Mouse (Mus musculus) neural tube, embryonic 12.5 days (tissue): ENCODE results near the gene Itga9. TPM values are rescaled to one million over a fixed set of nuclear protein-coding genes. Genes with fewer than 3 reads are reported as not detected.
"Not testable (repeated sequence)": the region's sequence is repeated elsewhere in the genome, so short reads cannot be mapped to it uniquely, and the experiment has no call there.

Experiments used
- ATAC-seq: fragments of 200-750 bp; cut with Nextera tagmentation; 2 replicates; pipeline ENCODE4 v1.8.0; 2017; ENCODE audit warnings: low read depth, mild to moderate bottlenecking, moderate TSS enrichment, moderate library complexity; ENCODE audit not compliant: low FRiP score
- H3K27ac ChIP-seq: fragments of 300-500 bp; sonication (generic); 2 replicates; pipeline ENCODE4 v1.5.1; 2016
- H3K27me3 ChIP-seq: fragments of 300-500 bp; sonication (generic); replicated peaks from 2 replicates; pipeline ENCODE4 v1.6.1; 2016; ENCODE audit warnings: mild to moderate bottlenecking
- H3K36me3 ChIP-seq: fragments of 300-500 bp; sonication (generic); 2 replicates; pipeline ENCODE4 v1.6.1; 2016; ENCODE audit warnings: mild to moderate bottlenecking
- H3K4me1 ChIP-seq: fragments of 300-500 bp; sonication (generic); 2 replicates; pipeline ENCODE4 v1.6.1; 2016
- H3K4me2 ChIP-seq: fragments of 300-500 bp; sonication (generic); replicated peaks from 2 replicates; pipeline ENCODE4 v1.6.1; 2016; ENCODE audit warnings: mild to moderate bottlenecking
- H3K4me3 ChIP-seq: fragments of 300-500 bp; sonication (generic); 2 replicates; pipeline ENCODE4 v1.5.1; 2016
- H3K9ac ChIP-seq: fragments of 300-500 bp; sonication (generic); 2 replicates; pipeline ENCODE4 v1.6.1; 2016; ENCODE audit warnings: mild to moderate bottlenecking
- H3K9me3 ChIP-seq: fragments of 300-500 bp; sonication (generic); 2 replicates; pipeline ENCODE4 v1.6.1; 2016; ENCODE audit warnings: mild to moderate bottlenecking
- WGBS: fragments of 180-500 bp; shearing (Covaris S2); methylation state at CpG from one replicate; pipeline ENCODE4 v1.1.7; 2016; 5-methylcytosine and 5-hydroxymethylcytosine counted together
- polyA plus RNA-seq: library from polyadenylated mRNA; unstranded; fragments of >200 nt; fragmentation: Nextera tagmentation; extraction: Ambion mirVana; gene quantifications from 2 replicates; pipeline ENCODE4 v1.2.1, GENCODE M21; 2016

Itga9 gene
- polyA plus RNA-seq, 1 experiment from 2014 or later = 9.4 TPM

- ATAC-seq = no peak
- WGBS = 86% methylated on average over 6 of the region's 6 CpGs
Observed at GRCm38 (mm10) chr9:118585998-118586397, 20.5 kb upstream of the Itga9 start.

GRCm38 (mm10) chr9:118587115-118587514 is 19.4 kb upstream of the Itga9 start:
- 70% methylated on average over 4 of the region's 4 CpGs for WGBS
- Histone ChIP-seq H3K9ac (no peak overlapping the region), H3K27ac (no peak overlapping the region), H3K9me3 (no peaks in the 10 kb centered on the region), H3K4me2 (no peak overlapping the region), H3K4me3 (no peak overlapping the region), H3K4me1 (peaks cover 12% of the 10 kb centered on the region; the same call in 1 of the 2 replicates), H3K36me3 (peaks cover 16% of the 10 kb centered on the region; the same call in 1 of the 2 replicates), H3K27me3 (no peaks in the 10 kb centered on the region)
- ATAC-seq = no peak

More at GRCm38 (mm10) chr9:118585998-118586397, 20.5 kb upstream of the Itga9 start:
- Histone ChIP-seq H3K4me1 (peaks cover 12% of the 10 kb centered on the region; the same call in 1 of the 2 replicates), H3K9ac (no peak overlapping the region), H3K4me3 (no peak overlapping the region), H3K9me3 (no peaks in the 10 kb centered on the region), H3K4me2 (no peak overlapping the region), H3K27me3 (no peaks in the 10 kb centered on the region), H3K36me3 (peaks cover 16% of the 10 kb centered on the region; the same call in 1 of the 2 replicates), H3K27ac (no peak overlapping the region)

GRCm38 (mm10) chr9:118589249-118589648 is 17.2 kb upstream of the Itga9 start:
- H3K4me1 ChIP-seq = peaks cover 12% of the 10 kb centered on the region; the same call in 1 of the 2 replicates
- ATAC-seq = no peak
- H3K36me3 ChIP-seq = no peaks in the 10 kb centered on the region
- no peaks in the 10 kb centered on the region for H3K9me3 ChIP-seq
- H3K9ac ChIP-seq = no peak overlapping the region
- no peak overlapping the region for H3K4me2 ChIP-seq
- no peak overlapping the region for H3K27ac ChIP-seq
- WGBS = 47% methylated on average over 3 of the region's 3 CpGs
- no peaks in the 10 kb centered on the region for H3K27me3 ChIP-seq
- no peak overlapping the region for H3K4me3 ChIP-seq

GRCm38 (mm10) chr9:118590230-118590629 is 16.3 kb upstream of the Itga9 start:
- H3K27me3 ChIP-seq = no peaks in the 10 kb centered on the region
- H3K4me1 ChIP-seq = peaks cover 12% of the 10 kb centered on the region; the same call in 1 of the 2 replicates
- no peak overlapping the region for H3K4me2 ChIP-seq
- no peaks in the 10 kb centered on the region for H3K36me3 ChIP-seq
- H3K4me3 ChIP-seq = no peak overlapping the region
- ATAC-seq = no peak
- no peak overlapping the region for H3K27ac ChIP-seq
- no peak overlapping the region for H3K9ac ChIP-seq
- no peaks in the 10 kb centered on the region for H3K9me3 ChIP-seq
- WGBS = 40% methylated on average over 7 of the region's 7 CpGs

GRCm38 (mm10) chr9:118591633-118592032 is 14.9 kb upstream of the Itga9 start:
- 77% methylated on average over 6 of the region's 6 CpGs for WGBS
- Histone ChIP-seq H3K4me2 (no peak overlapping the region), H3K4me3 (no peak overlapping the region), H3K9me3 (no peaks in the 10 kb centered on the region), H3K36me3 (no peaks in the 10 kb centered on the region), H3K4me1 (peaks cover 12% of the 10 kb centered on the region; the same call in 1 of the 2 replicates), H3K27ac (no peak overlapping the region), H3K27me3 (no peaks in the 10 kb centered on the region), H3K9ac (no peak overlapping the region)
- ATAC-seq = no peak

- Histone ChIP-seq H3K36me3 (no peaks in the 10 kb centered on the region), H3K27ac (no peak overlapping the region)
- peak; percentile 58; the same call in 1 of the 2 replicates for ATAC-seq
Observed at GRCm38 (mm10) chr9:118592585-118593249, 13.8 kb upstream of the Itga9 start.

GRCm38 (mm10) chr9:118593443-118593842 is 13.0 kb upstream of the Itga9 start:
- Histone ChIP-seq H3K4me1 (peaks cover 12% of the 10 kb centered on the region; the same call in 1 of the 2 replicates), H3K9me3 (no peaks in the 10 kb centered on the region), H3K27ac (no peak overlapping the region), H3K27me3 (no peaks in the 10 kb centered on the region), H3K4me2 (no peak overlapping the region), H3K9ac (no peak overlapping the region), H3K4me3 (no peak overlapping the region), H3K36me3 (no peaks in the 10 kb centered on the region)
- 87% methylated on average over 8 of the region's 8 CpGs for WGBS
- ATAC-seq = no peak

More at GRCm38 (mm10) chr9:118592585-118593249, 13.8 kb upstream of the Itga9 start:
- Histone ChIP-seq H3K9me3 (no peaks in the 10 kb centered on the region), H3K9ac (no peak overlapping the region), H3K4me1 (peaks cover 12% of the 10 kb centered on the region; the same call in 1 of the 2 replicates), H3K27me3 (no peaks in the 10 kb centered on the region), H3K4me3 (no peak overlapping the region), H3K4me2 (no peak overlapping the region)
- 46% methylated on average over 13 of the region's 13 CpGs for WGBS

- Histone ChIP-seq H3K4me1 (no peaks in the 10 kb centered on the region), H3K4me2 (no peak overlapping the region), H3K9me3 (no peaks in the 10 kb centered on the region), H3K27me3 (no peaks in the 10 kb centered on the region), H3K4me3 (no peak overlapping the region), H3K27ac (no peak overlapping the region), H3K9ac (no peak overlapping the region), H3K36me3 (no peaks in the 10 kb centered on the region)
- 89% methylated on average over 7 of the region's 7 CpGs for WGBS
- ATAC-seq = no peak
Observed at GRCm38 (mm10) chr9:118596767-118597166, 9.7 kb upstream of the Itga9 start.

- H3K9me3 ChIP-seq, H3K4me3 ChIP-seq, H3K27ac ChIP-seq, H3K4me2 ChIP-seq, H3K27me3 ChIP-seq, ATAC-seq, H3K4me1 ChIP-seq, H3K36me3 ChIP-seq, H3K9ac ChIP-seq: not testable (repeated sequence)
- 89% methylated on average over 2 of the region's 3 CpGs for WGBS
Observed at GRCm38 (mm10) chr9:118600393-118600792, 6.1 kb upstream of the Itga9 start.

- H3K36me3 ChIP-seq = no peaks in the 10 kb centered on the region
- 79% methylated on average over 5 of the region's 5 CpGs for WGBS
Observed at GRCm38 (mm10) chr9:118602576-118602975, 3.9 kb upstream of the Itga9 start.

GRCm38 (mm10) chr9:118606817-118607371 is 404 bp downstream of the Itga9 start:
- Histone ChIP-seq H3K4me1 (peaks cover 9% of the 10 kb centered on the region), H3K27me3 (peaks cover 41% of the 10 kb centered on the region), H3K4me3 (peak overlapping the region; percentile 73), H3K9me3 (no peaks in the 10 kb centered on the region), H3K27ac (no peak overlapping the region), H3K9ac (peak overlapping the region; percentile 88), H3K4me2 (peak overlapping the region; percentile 86), H3K36me3 (no peaks in the 10 kb centered on the region)
- WGBS = under 1% methylated on average over 68 of the region's 68 CpGs
- peak; percentile 57 for ATAC-seq

More at GRCm38 (mm10) chr9:118602576-118602975, 3.9 kb upstream of the Itga9 start:
- Histone ChIP-seq H3K4me1 (peaks cover 7% of the 10 kb centered on the region), H3K4me2 (no peak overlapping the region), H3K27ac (no peak overlapping the region), H3K27me3 (peaks cover 13% of the 10 kb centered on the region), H3K9me3 (no peaks in the 10 kb centered on the region), H3K9ac (no peak overlapping the region), H3K4me3 (no peak overlapping the region)
- no peak for ATAC-seq

GRCm38 (mm10) chr9:118607701-118608401 is 1.4 kb downstream of the Itga9 start:
- Histone ChIP-seq H3K9ac (0 out of 2 replicates have a peak overlapping the region, but pooled peaks have one; percentile 88), H3K36me3 (no peaks in the 10 kb centered on the region), H3K9me3 (no peaks in the 10 kb centered on the region), H3K4me1 (peaks cover 9% of the 10 kb centered on the region), H3K27me3 (peaks cover 51% of the 10 kb centered on the region), H3K4me3 (peak overlapping the region; percentile 73), H3K27ac (no peak overlapping the region; the same call in 1 of the 2 replicates), H3K4me2 (peak overlapping the region; percentile 86)
- WGBS = 35% methylated on average over 16 of the region's 16 CpGs
- no peak for ATAC-seq
